Mouse (Mus musculus): ENCODE results near the gene 1700020D05Rik. TPM values are rescaled to one million over a fixed set of nuclear protein-coding genes. Genes with fewer than 3 reads are reported as not detected.

1700020D05Rik gene
- polyA plus RNA-seq, 1 experiment from 2014 or later = not detected

GRCm38 (mm10) chr19:5518721-5519120 is 15.1 kb upstream of the 1700020D05Rik start:
- peak; percentile 50 for ATAC-seq
- H3K4me3 ChIP-seq (ENCODE audit: low read length) = no peak overlapping the region
- H3K27me3 ChIP-seq (replicated peaks; ENCODE audit: control insufficient read depth, insufficient read depth, low read length) = no peaks in the 10 kb centered on the region
- no peaks in the 10 kb centered on the region for H3K9me3 ChIP-seq (ENCODE audit: control insufficient read depth, low read length)
- 88% methylated on average over 3 of the region's 3 CpGs for WGBS
- H3K27ac ChIP-seq (ENCODE audit: low read length) = no peak overlapping the region
- H3K4me1 ChIP-seq (ENCODE audit: control insufficient read depth, insufficient read depth, low read length) = peaks cover 8% of the 10 kb centered on the region
- no peak overlapping the region for H3K9ac ChIP-seq (ENCODE audit: low read depth, low read length)
- H3K36me3 ChIP-seq (ENCODE audit: control insufficient read depth, insufficient read depth, low read length) = no peaks in the 10 kb centered on the region
- H3K4me2 ChIP-seq (ENCODE audit: low read depth, low read length) = no peak overlapping the region

GRCm38 (mm10) chr19:5516906-5517505 is 13.4 kb upstream of the 1700020D05Rik start:
- Histone ChIP-seq H3K27me3 (replicated peaks; ENCODE audit: control insufficient read depth, insufficient read depth, low read length) (no peaks in the 10 kb centered on the region), H3K9ac (ENCODE audit: low read depth, low read length) (no peak overlapping the region), H3K9me3 (ENCODE audit: control insufficient read depth, low read length) (no peaks in the 10 kb centered on the region), H3K27ac (ENCODE audit: low read length) (peak overlapping the region; percentile 17), H3K36me3 (ENCODE audit: control insufficient read depth, insufficient read depth, low read length) (no peaks in the 10 kb centered on the region), H3K4me3 (ENCODE audit: low read length) (no peak overlapping the region), H3K4me1 (ENCODE audit: control insufficient read depth, insufficient read depth, low read length) (peaks cover 15% of the 10 kb centered on the region), H3K4me2 (ENCODE audit: low read depth, low read length) (no peak overlapping the region)
- peak; percentile 29; the same call in 1 of the 2 replicates for ATAC-seq
- 76% methylated on average over 8 of the region's 8 CpGs for WGBS

GRCm38 (mm10) chr19:5515840-5516777 is 12.5 kb upstream of the 1700020D05Rik start:
- no peaks in the 10 kb centered on the region for H3K27me3 ChIP-seq (replicated peaks; ENCODE audit: control insufficient read depth, insufficient read depth, low read length)
- peak; percentile 62 for ATAC-seq
- no peak overlapping the region for H3K9ac ChIP-seq (ENCODE audit: low read depth, low read length)
- WGBS = 68% methylated on average over 7 of the region's 7 CpGs
- H3K4me2 ChIP-seq (ENCODE audit: low read depth, low read length) = no peak overlapping the region
- H3K9me3 ChIP-seq (ENCODE audit: control insufficient read depth, low read length) = no peaks in the 10 kb centered on the region
- H3K27ac ChIP-seq (ENCODE audit: low read length) = peak overlapping the region; percentile 65
- H3K4me1 ChIP-seq (ENCODE audit: control insufficient read depth, insufficient read depth, low read length) = peaks cover 19% of the 10 kb centered on the region
- no peak overlapping the region for H3K4me3 ChIP-seq (ENCODE audit: low read length)
- H3K36me3 ChIP-seq (ENCODE audit: control insufficient read depth, insufficient read depth, low read length) = no peaks in the 10 kb centered on the region

- no peak overlapping the region for H3K9ac ChIP-seq (ENCODE audit: low read depth, low read length)
- peaks cover 27% of the 10 kb centered on the region for H3K4me1 ChIP-seq (ENCODE audit: control insufficient read depth, insufficient read depth, low read length)
- no peak overlapping the region for H3K27ac ChIP-seq (ENCODE audit: low read length)
- no peaks in the 10 kb centered on the region for H3K27me3 ChIP-seq (replicated peaks; ENCODE audit: control insufficient read depth, insufficient read depth, low read length)
- H3K4me3 ChIP-seq (ENCODE audit: low read length) = no peak overlapping the region
- ATAC-seq = no peak
- no peak overlapping the region for H3K4me2 ChIP-seq (ENCODE audit: low read depth, low read length)
- no peaks in the 10 kb centered on the region for H3K9me3 ChIP-seq (ENCODE audit: control insufficient read depth, low read length)
- 84% methylated on average over 3 of the region's 3 CpGs for WGBS
- no peaks in the 10 kb centered on the region for H3K36me3 ChIP-seq (ENCODE audit: control insufficient read depth, insufficient read depth, low read length)
Observed at GRCm38 (mm10) chr19:5513005-5513349, 9.4 kb upstream of the 1700020D05Rik start.

- 78% methylated on average over 12 of the region's 12 CpGs for WGBS
- no peak overlapping the region for H3K4me2 ChIP-seq (ENCODE audit: low read depth, low read length)
- no peak overlapping the region for H3K4me3 ChIP-seq (ENCODE audit: low read length)
- no peak overlapping the region for H3K9ac ChIP-seq (ENCODE audit: low read depth, low read length)
- H3K27me3 ChIP-seq (replicated peaks; ENCODE audit: control insufficient read depth, insufficient read depth, low read length) = no peaks in the 10 kb centered on the region
- H3K4me1 ChIP-seq (ENCODE audit: control insufficient read depth, insufficient read depth, low read length) = peaks cover 27% of the 10 kb centered on the region
- no peak overlapping the region for H3K27ac ChIP-seq (ENCODE audit: low read length)
- ATAC-seq = no peak
- H3K9me3 ChIP-seq (ENCODE audit: control insufficient read depth, low read length) = no peaks in the 10 kb centered on the region
- no peaks in the 10 kb centered on the region for H3K36me3 ChIP-seq (ENCODE audit: control insufficient read depth, insufficient read depth, low read length)
Observed at GRCm38 (mm10) chr19:5512091-5513004, 8.8 kb upstream of the 1700020D05Rik start.

GRCm38 (mm10) chr19:5511074-5511632 is 7.6 kb upstream of the 1700020D05Rik start:
- 0 out of 2 replicates have a peak, but pooled peaks have one; percentile 1 for ATAC-seq
- peak overlapping the region; percentile 48 for H3K27ac ChIP-seq (ENCODE audit: low read length)
- H3K27me3 ChIP-seq (replicated peaks; ENCODE audit: control insufficient read depth, insufficient read depth, low read length) = no peaks in the 10 kb centered on the region
- WGBS = 50% methylated on average over 15 of the region's 15 CpGs
- H3K9me3 ChIP-seq (ENCODE audit: control insufficient read depth, low read length) = no peaks in the 10 kb centered on the region
- H3K9ac ChIP-seq (ENCODE audit: low read depth, low read length) = peak overlapping the region; percentile 73
- no peaks in the 10 kb centered on the region for H3K36me3 ChIP-seq (ENCODE audit: control insufficient read depth, insufficient read depth, low read length)
- peaks cover 21% of the 10 kb centered on the region for H3K4me1 ChIP-seq (ENCODE audit: control insufficient read depth, insufficient read depth, low read length)
- H3K4me2 ChIP-seq (ENCODE audit: low read depth, low read length) = peak overlapping the region; percentile 86
- peak overlapping the region; percentile 60 for H3K4me3 ChIP-seq (ENCODE audit: low read length)

- Histone ChIP-seq H3K27me3 (replicated peaks; ENCODE audit: control insufficient read depth, insufficient read depth, low read length) (no peaks in the 10 kb centered on the region), H3K4me1 (ENCODE audit: control insufficient read depth, insufficient read depth, low read length) (peaks cover 18% of the 10 kb centered on the region), H3K27ac (ENCODE audit: low read length) (peak within 1 kb of the TSS; percentile 48), H3K36me3 (ENCODE audit: control insufficient read depth, insufficient read depth, low read length) (no peaks in the 10 kb centered on the region), H3K4me3 (ENCODE audit: low read length) (peak within 1 kb of the TSS; percentile 60), H3K9ac (ENCODE audit: low read depth, low read length) (peak within 1 kb of the TSS; percentile 73), H3K4me2 (ENCODE audit: low read depth, low read length) (peak within 1 kb of the TSS; percentile 86), H3K9me3 (ENCODE audit: control insufficient read depth, low read length) (no peaks in the 10 kb centered on the region)
- 4% methylated on average over 47 of the region's 47 CpGs for WGBS
- peak; percentile 98 for ATAC-seq
Observed at GRCm38 (mm10) chr19:5510031-5511026, 6.7 kb upstream of the 1700020D05Rik start, which contains the start of gene Snx32. Gene Snx32 (minus strand): TSS chr19:5510538.

- H3K4me3 ChIP-seq (ENCODE audit: low read length) = no peak overlapping the region
- no peak overlapping the region for H3K9ac ChIP-seq (ENCODE audit: low read depth, low read length)
- no peaks in the 10 kb centered on the region for H3K27me3 ChIP-seq (replicated peaks; ENCODE audit: control insufficient read depth, insufficient read depth, low read length)
- H3K9me3 ChIP-seq (ENCODE audit: control insufficient read depth, low read length) = no peaks in the 10 kb centered on the region
- peaks cover 16% of the 10 kb centered on the region for H3K36me3 ChIP-seq (ENCODE audit: control insufficient read depth, insufficient read depth, low read length)
- H3K4me1 ChIP-seq (ENCODE audit: control insufficient read depth, insufficient read depth, low read length) = 0 out of 2 replicates have a peak, but pooled peaks cover 2% of the 10 kb centered on the region
- 0 out of 2 replicates have a peak overlapping the region, but pooled peaks have one; percentile 33 for H3K27ac ChIP-seq (ENCODE audit: low read length)
- no peak overlapping the region for H3K4me2 ChIP-seq (ENCODE audit: low read depth, low read length)
- 75% methylated on average over 2 of the region's 2 CpGs for WGBS
- ATAC-seq = peak; percentile 62
Observed at GRCm38 (mm10) chr19:5500330-5500875, 3.2 kb downstream of the 1700020D05Rik start.
